Mouse (Mus musculus): ENCODE results near the gene Prex1. TPM values are rescaled to one million over a fixed set of nuclear protein-coding genes. Genes with fewer than 3 reads are reported as not detected.

Prex1 gene
- polyA plus RNA-seq, 1 experiment from 2014 or later, result 16.1 TPM

DNA sequence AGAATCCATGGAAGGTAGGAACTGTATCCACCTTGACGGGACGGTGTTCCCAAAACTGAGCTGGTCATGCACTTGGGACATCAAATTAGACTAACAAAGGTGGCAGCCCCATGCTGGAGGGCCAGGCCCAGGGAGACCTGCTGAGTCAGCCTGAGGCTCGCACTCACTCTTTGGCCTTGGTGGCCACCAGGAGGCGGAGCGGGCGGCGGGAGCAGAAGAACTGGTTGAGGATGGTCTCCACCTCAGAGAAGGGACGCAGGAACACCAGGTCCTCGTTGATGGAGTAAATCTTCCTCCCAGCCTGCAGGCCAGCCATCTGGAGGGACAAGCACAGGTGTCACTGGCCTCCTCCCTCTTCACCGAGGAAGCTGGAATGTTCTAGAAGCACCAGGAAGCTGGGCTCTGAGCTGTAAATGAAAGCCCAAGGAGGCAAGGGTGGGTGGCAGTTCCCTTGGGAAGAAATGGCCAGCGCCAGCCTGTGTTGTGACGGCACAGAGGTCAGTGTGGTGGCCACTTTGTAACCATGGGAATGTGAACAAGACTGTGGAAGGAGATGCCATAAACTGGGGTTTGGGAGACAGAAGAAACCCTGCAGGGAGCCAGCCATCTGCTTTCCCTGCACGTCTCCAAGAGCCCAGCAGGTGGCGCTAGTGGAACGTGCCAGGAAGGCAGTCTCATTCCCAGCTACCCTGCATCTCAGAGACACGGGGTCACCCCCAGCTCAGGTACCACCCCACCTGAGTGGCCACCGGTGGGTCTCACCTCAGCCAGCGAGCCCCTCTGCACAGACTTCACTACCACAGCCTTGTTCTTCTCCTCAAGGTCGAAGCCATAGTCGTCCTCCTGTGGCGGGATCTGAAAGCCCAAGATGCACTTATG, 121.4 kb downstream of the Prex1 start:
- no peaks in the 10 kb centered on the region for H3K9me3 ChIP-seq (replicated peaks; ENCODE audit: control insufficient read depth, low read length)
- no peak overlapping the region for H3K27ac ChIP-seq (ENCODE audit: low read length)
- 51% methylated on average over 21 of the region's 21 CpGs for WGBS (ENCODE audit: insufficient replicate concordance)
- H3K27me3 ChIP-seq (ENCODE audit: control insufficient read depth, insufficient read depth, low read depth, low read length), result no peaks in the 10 kb centered on the region
- H3K4me1 ChIP-seq (ENCODE audit: control insufficient read depth, low read depth, low read length), result no peaks in the 10 kb centered on the region
- H3K4me3 ChIP-seq (ENCODE audit: low read depth, low read length), result no peak overlapping the region
- peaks cover 11% of the 10 kb centered on the region for H3K36me3 ChIP-seq (ENCODE audit: control insufficient read depth, insufficient read depth)
- H3K9ac ChIP-seq (ENCODE audit: low read depth, low read length), result no peak overlapping the region
- ATAC-seq (ENCODE audit: low read depth), result no peak
- H3K4me2 ChIP-seq (ENCODE audit: low read depth, low read length), result no peak overlapping the region

- Histone ChIP-seq H3K27ac (ENCODE audit: low read length) (no peak overlapping the region), H3K4me1 (ENCODE audit: control insufficient read depth, low read depth, low read length) (no peaks in the 10 kb centered on the region), H3K9me3 (replicated peaks; ENCODE audit: control insufficient read depth, low read length) (no peaks in the 10 kb centered on the region), H3K36me3 (ENCODE audit: control insufficient read depth, insufficient read depth) (peaks cover 29% of the 10 kb centered on the region), H3K4me3 (ENCODE audit: low read depth, low read length) (no peak overlapping the region), H3K4me2 (ENCODE audit: low read depth, low read length) (no peak overlapping the region), H3K9ac (ENCODE audit: low read depth, low read length) (no peak overlapping the region), H3K27me3 (ENCODE audit: control insufficient read depth, insufficient read depth, low read depth, low read length) (no peaks in the 10 kb centered on the region)
- ATAC-seq (ENCODE audit: low read depth), result no peak
- 72% methylated on average over 3 of the region's 3 CpGs for WGBS (ENCODE audit: insufficient replicate concordance)
Measured at GRCm38 (mm10) chr2:166584491-166584890, 129.1 kb downstream of the Prex1 start.

GRCm38 (mm10) chr2:166583292-166583691, 130.3 kb downstream of the Prex1 start:
- Histone ChIP-seq H3K9ac (ENCODE audit: low read depth, low read length) (no peak overlapping the region), H3K36me3 (ENCODE audit: control insufficient read depth, insufficient read depth) (peaks cover 29% of the 10 kb centered on the region), H3K4me2 (ENCODE audit: low read depth, low read length) (no peak overlapping the region), H3K27ac (ENCODE audit: low read length) (no peak overlapping the region), H3K4me1 (ENCODE audit: control insufficient read depth, low read depth, low read length) (no peaks in the 10 kb centered on the region), H3K4me3 (ENCODE audit: low read depth, low read length) (no peak overlapping the region), H3K9me3 (replicated peaks; ENCODE audit: control insufficient read depth, low read length) (no peaks in the 10 kb centered on the region), H3K27me3 (ENCODE audit: control insufficient read depth, insufficient read depth, low read depth, low read length) (no peaks in the 10 kb centered on the region)
- no peak for ATAC-seq (ENCODE audit: low read depth)
- WGBS (ENCODE audit: insufficient replicate concordance), result 85% methylated on average over 5 of the region's 5 CpGs

DNA sequence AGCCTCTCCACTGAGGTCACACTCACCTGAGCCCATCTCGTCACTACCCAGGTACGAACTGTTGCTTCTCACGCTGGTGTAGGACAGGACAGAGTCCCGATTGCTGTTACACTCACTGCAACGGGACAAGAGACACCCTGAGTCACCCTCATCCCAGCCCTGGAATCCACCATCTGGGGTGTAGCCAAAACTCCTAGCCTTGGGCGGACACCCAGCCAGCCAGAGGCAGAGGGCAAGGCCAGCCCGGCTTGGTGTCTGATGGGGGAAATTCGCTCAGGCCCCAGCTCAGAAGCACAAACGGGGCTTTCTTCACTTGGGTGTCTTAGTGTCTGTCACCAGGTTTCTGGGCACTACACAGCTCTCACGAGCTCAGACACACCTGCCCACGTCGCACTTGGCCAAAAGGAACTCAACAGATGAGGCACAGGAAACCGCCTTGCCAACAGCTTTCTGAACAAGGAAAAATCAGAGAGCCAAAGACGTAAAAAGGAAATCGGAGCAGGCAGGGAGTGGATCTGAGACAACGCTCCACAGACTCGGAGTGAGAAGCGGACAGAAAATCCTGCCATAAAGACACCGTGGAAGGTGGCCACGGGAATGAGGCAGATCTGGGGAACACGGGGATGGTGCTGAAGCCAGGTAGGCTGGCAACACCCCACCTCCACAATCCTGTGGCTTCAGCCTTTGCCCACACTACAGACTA, 131.6 kb downstream of the Prex1 start:
- no peaks in the 10 kb centered on the region for H3K4me1 ChIP-seq (ENCODE audit: control insufficient read depth, low read depth, low read length)
- H3K27ac ChIP-seq (ENCODE audit: low read length), result no peak overlapping the region
- H3K27me3 ChIP-seq (ENCODE audit: control insufficient read depth, insufficient read depth, low read depth, low read length), result no peaks in the 10 kb centered on the region
- no peaks in the 10 kb centered on the region for H3K9me3 ChIP-seq (replicated peaks; ENCODE audit: control insufficient read depth, low read length)
- no peak overlapping the region for H3K4me3 ChIP-seq (ENCODE audit: low read depth, low read length)
- 87% methylated on average over 21 of the region's 21 CpGs for WGBS (ENCODE audit: insufficient replicate concordance)
- no peak overlapping the region for H3K4me2 ChIP-seq (ENCODE audit: low read depth, low read length)
- H3K36me3 ChIP-seq (ENCODE audit: control insufficient read depth, insufficient read depth), result peaks cover 29% of the 10 kb centered on the region
- no peak for ATAC-seq (ENCODE audit: low read depth)
- no peak overlapping the region for H3K9ac ChIP-seq (ENCODE audit: low read depth, low read length)

DNA sequence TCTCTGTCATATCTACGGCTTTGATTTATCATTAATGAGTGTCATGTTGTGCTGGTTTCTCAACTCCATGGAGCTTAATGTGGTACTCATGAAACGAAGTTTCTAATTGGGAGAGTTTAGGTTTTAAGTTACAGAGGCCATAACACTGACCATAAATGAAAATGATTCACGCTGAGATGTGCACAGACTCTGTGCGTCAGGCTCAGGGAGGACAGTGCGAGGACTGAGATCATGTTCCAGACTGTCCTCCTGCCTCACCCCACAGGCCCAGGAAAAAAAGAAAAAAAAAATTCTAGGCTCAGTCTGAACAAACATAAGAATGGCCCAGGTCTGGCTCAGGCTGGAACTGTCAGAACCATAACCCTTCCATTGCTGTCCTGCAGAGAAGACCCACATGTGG, 133.8 kb downstream of the Prex1 start:
- no peak overlapping the region for H3K9ac ChIP-seq (ENCODE audit: low read depth, low read length)
- WGBS (ENCODE audit: insufficient replicate concordance), result 83% methylated on average over 5 of the region's 5 CpGs
- H3K27me3 ChIP-seq (ENCODE audit: control insufficient read depth, insufficient read depth, low read depth, low read length), result no peaks in the 10 kb centered on the region
- H3K4me2 ChIP-seq (ENCODE audit: low read depth, low read length), result no peak overlapping the region
- H3K27ac ChIP-seq (ENCODE audit: low read length), result no peak overlapping the region
- no peaks in the 10 kb centered on the region for H3K9me3 ChIP-seq (replicated peaks; ENCODE audit: control insufficient read depth, low read length)
- peaks cover 14% of the 10 kb centered on the region for H3K36me3 ChIP-seq (ENCODE audit: control insufficient read depth, insufficient read depth)
- H3K4me1 ChIP-seq (ENCODE audit: control insufficient read depth, low read depth, low read length), result no peaks in the 10 kb centered on the region
- no peak overlapping the region for H3K4me3 ChIP-seq (ENCODE audit: low read depth, low read length)
- ATAC-seq (ENCODE audit: low read depth), result no peak

DNA sequence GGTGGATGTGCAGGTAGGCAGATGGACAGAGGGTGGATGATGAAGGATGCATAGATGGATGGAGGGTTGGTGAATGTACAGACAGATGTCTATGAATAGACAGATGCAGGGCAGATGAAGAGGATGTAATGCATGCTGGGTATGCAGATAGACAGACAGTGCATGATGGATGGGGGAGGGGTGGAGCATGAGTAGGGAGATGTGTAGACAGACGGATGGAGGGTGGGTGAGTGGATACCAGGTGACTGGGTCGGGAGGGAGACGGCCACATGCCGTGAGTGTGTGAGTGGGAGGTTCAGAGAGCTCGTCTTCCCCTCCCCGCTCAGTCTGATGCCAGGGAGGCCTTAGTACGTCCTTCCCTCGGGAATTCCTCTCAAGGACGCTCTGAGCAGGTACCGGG, 134.3 kb downstream of the Prex1 start:
- Histone ChIP-seq H3K36me3 (ENCODE audit: control insufficient read depth, insufficient read depth) (peaks cover 11% of the 10 kb centered on the region), H3K27me3 (ENCODE audit: control insufficient read depth, insufficient read depth, low read depth, low read length) (no peaks in the 10 kb centered on the region), H3K9ac (ENCODE audit: low read depth, low read length) (no peak overlapping the region), H3K27ac (ENCODE audit: low read length) (no peak overlapping the region), H3K4me1 (ENCODE audit: control insufficient read depth, low read depth, low read length) (no peaks in the 10 kb centered on the region), H3K4me2 (ENCODE audit: low read depth, low read length) (no peak overlapping the region), H3K9me3 (replicated peaks; ENCODE audit: control insufficient read depth, low read length) (no peaks in the 10 kb centered on the region), H3K4me3 (ENCODE audit: low read depth, low read length) (no peak overlapping the region)
- no peak for ATAC-seq (ENCODE audit: low read depth)
- WGBS (ENCODE audit: insufficient replicate concordance), result 79% methylated on average over 10 of the region's 10 CpGs

GRCm38 (mm10) chr2:166575419-166575818, 138.2 kb downstream of the Prex1 start:
- H3K9ac ChIP-seq (ENCODE audit: low read depth, low read length), result no peak overlapping the region

DNA sequence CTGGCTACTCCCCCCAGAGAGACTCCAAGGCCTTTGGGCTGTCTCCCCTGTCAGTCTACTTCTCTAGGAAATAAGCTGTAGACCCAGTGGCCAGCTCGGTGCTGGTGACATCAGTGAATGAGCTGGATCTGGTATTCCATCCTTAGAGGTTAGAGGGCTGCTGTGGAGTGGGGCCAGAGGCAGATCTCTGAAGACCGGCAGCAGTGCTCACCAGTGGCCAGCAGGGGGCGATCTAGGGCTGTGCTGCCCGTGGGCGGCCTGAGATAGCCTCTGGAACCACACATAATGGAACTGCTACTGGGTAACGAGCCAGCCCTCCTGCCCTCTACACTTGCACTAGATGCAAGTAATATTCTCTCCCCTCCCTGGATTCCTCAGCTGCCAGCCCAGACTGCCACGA, 138.7 kb downstream of the Prex1 start:
- peaks cover 4% of the 10 kb centered on the region for H3K36me3 ChIP-seq (ENCODE audit: control insufficient read depth, insufficient read depth)
- H3K4me3 ChIP-seq (ENCODE audit: low read depth, low read length), result no peak overlapping the region
- H3K9ac ChIP-seq (ENCODE audit: low read depth, low read length), result no peak overlapping the region
- WGBS (ENCODE audit: insufficient replicate concordance), result 21% methylated on average over 7 of the region's 7 CpGs
- ATAC-seq (ENCODE audit: low read depth), result no peak
- H3K9me3 ChIP-seq (replicated peaks; ENCODE audit: control insufficient read depth, low read length), result no peaks in the 10 kb centered on the region
- no peaks in the 10 kb centered on the region for H3K4me1 ChIP-seq (ENCODE audit: control insufficient read depth, low read depth, low read length)
- H3K4me2 ChIP-seq (ENCODE audit: low read depth, low read length), result no peak overlapping the region
- no peak overlapping the region for H3K27ac ChIP-seq (ENCODE audit: low read length)
- no peaks in the 10 kb centered on the region for H3K27me3 ChIP-seq (ENCODE audit: control insufficient read depth, insufficient read depth, low read depth, low read length)

More at GRCm38 (mm10) chr2:166575419-166575818, 138.2 kb downstream of the Prex1 start:
- Histone ChIP-seq H3K9me3 (replicated peaks; ENCODE audit: control insufficient read depth, low read length) (no peaks in the 10 kb centered on the region), H3K27ac (ENCODE audit: low read length) (no peak overlapping the region), H3K4me1 (ENCODE audit: control insufficient read depth, low read depth, low read length) (no peaks in the 10 kb centered on the region), H3K27me3 (ENCODE audit: control insufficient read depth, insufficient read depth, low read depth, low read length) (no peaks in the 10 kb centered on the region), H3K4me3 (ENCODE audit: low read depth, low read length) (no peak overlapping the region), H3K36me3 (ENCODE audit: control insufficient read depth, insufficient read depth) (peaks cover 4% of the 10 kb centered on the region), H3K4me2 (ENCODE audit: low read depth, low read length) (no peak overlapping the region)
- WGBS (ENCODE audit: insufficient replicate concordance), result 88% methylated on average over 15 of the region's 17 CpGs
- no peak for ATAC-seq (ENCODE audit: low read depth)

DNA sequence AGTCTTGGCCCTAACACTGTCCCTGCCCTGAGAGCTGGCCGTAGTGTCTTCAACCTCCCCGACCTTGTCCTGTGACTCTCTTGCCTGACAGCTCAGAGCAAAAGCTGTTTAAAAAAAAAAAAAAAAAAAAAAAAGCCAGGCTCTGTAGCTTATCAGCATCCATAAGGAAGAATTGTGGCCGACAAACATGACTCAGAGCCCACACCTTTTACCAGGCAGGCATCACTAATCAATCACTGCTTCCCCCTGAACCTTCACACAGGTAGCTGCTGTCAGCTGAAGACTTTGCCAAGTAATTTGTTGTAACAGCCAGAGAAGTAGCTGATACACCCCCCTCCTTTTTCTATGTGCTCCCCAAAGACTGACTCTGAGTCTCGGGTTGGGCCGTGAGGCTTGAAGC, 140.0 kb downstream of the Prex1 start:
- Histone ChIP-seq H3K4me1 (ENCODE audit: control insufficient read depth, low read depth, low read length) (no peaks in the 10 kb centered on the region), H3K9me3 (replicated peaks; ENCODE audit: control insufficient read depth, low read length) (no peaks in the 10 kb centered on the region), H3K27ac (ENCODE audit: low read length) (no peak overlapping the region), H3K36me3 (ENCODE audit: control insufficient read depth, insufficient read depth) (peaks cover 4% of the 10 kb centered on the region), H3K27me3 (ENCODE audit: control insufficient read depth, insufficient read depth, low read depth, low read length) (no peaks in the 10 kb centered on the region), H3K4me2 (ENCODE audit: low read depth, low read length) (no peak overlapping the region), H3K9ac (ENCODE audit: low read depth, low read length) (no peak overlapping the region), H3K4me3 (ENCODE audit: low read depth, low read length) (no peak overlapping the region)
- ATAC-seq (ENCODE audit: low read depth), result no peak
- 74% methylated on average over 5 of the region's 5 CpGs for WGBS (ENCODE audit: insufficient replicate concordance)

Data from liver, embryonic 16.5 days (tissue).